Mouse (Mus musculus): ENCODE results near the gene Eif2b2. TPM values are rescaled to one million over a fixed set of nuclear protein-coding genes. Genes with fewer than 3 reads are reported as not detected.

The Eif2b2 gene
- 68.6 and 77.6 TPM in 2 replicates for polyA plus RNA-seq (2014; fragmentation: Nextera tagmentation; extraction: Ambion mirVana)

DNA sequence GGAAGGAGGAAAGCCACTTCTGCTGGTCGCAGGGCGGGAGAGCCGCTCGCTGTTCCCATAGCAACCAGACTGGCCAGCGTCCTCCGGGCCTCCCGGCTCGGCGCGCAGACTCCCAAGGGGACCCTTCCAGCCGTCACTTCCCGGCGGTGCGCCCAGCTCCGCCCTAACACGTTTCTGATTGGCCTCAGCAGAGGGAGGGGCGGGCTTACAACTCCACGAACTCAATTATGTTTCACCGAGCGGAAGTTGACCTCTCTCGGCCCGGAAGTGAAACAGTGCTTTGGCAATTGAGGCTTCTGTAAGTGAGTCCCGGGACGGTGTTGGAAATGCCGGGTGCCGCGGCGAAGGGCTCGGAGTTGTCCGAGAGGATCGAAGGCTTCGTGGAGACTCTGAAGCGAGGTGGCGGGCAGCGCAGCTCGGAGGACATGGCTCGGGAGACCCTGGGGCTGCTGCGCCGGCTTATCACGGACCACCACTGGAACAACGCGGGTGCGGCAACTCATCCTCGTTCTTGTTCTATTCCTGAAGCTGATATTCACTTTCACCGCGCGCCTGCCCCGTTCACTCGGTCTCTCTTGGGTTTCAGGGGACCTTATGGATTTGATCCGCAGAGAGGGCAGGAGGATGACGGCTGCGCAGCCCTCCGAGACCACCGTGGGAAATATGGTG, at the start of gene Eif2b2:
TSS of gene Eif2b2 (plus strand) at position 246 of the 669 bp plus-strand sequence.
- Histone ChIP-seq H3K36me3 (replicated peaks; ENCODE audit: control insufficient read depth, insufficient read depth) (peaks cover 29% of the 10 kb centered on the region), H3K4me3 (replicated peaks; ENCODE audit: low read length) (peak within 1 kb of the TSS; percentile 60), H3K27me3 (ENCODE audit: control insufficient read depth, insufficient read depth, low read length) (no peaks in the 10 kb centered on the region), H3K9ac (peak within 1 kb of the TSS; percentile 63), H3K9me3 (ENCODE audit: control insufficient read depth, low read length) (no peaks in the 10 kb centered on the region), H3K4me1 (replicated peaks; ENCODE audit: control insufficient read depth, insufficient read depth, low read length) (peaks cover 16% of the 10 kb centered on the region), H3K27ac (peak within 1 kb of the TSS; percentile 81), H3K4me2 (replicated peaks) (peak within 1 kb of the TSS; percentile 81)
- WGBS: under 1% methylated on average over 54 of the region's 54 CpGs
- ATAC-seq (ENCODE audit: low FRiP score) (peak; percentile 99), DNase-seq (ENCODE audit: low spot score) (peak; percentile 98)

DNA sequence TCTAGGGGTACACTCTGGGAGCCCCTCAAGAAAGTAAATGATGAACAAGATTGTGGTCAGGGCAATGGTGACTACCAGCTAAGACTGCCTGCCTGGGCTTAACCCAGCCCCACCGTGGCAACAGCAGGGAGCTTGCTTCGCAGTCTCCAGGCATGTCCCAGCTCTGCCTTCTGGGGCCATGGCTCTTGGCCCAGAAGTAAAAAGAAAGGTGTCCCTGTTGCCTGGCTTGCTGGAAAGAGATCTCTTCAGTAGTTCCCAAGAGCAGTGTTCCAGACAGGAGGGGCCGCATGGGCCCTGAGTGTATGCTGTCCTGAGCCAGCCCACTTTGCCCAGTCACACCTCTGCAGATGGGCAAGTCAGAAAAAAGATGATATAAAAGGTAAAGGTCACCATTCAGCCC, 49.4 kb upstream of the Eif2b2 start:
- no peak for DNase-seq (ENCODE audit: low spot score)
- 48% methylated on average over 3 of the region's 3 CpGs for WGBS
- no peaks in the 10 kb centered on the region for H3K27me3 ChIP-seq (ENCODE audit: control insufficient read depth, insufficient read depth, low read length)
- no peaks in the 10 kb centered on the region for H3K9me3 ChIP-seq (ENCODE audit: control insufficient read depth, low read length)
- no peaks in the 10 kb centered on the region; the same call in 1 of the 2 replicates for H3K4me1 ChIP-seq (replicated peaks; ENCODE audit: control insufficient read depth, insufficient read depth, low read length)
- H3K9ac ChIP-seq: no peak overlapping the region
- H3K27ac ChIP-seq: no peak overlapping the region
- H3K4me3 ChIP-seq (replicated peaks; ENCODE audit: low read length): no peak overlapping the region
- peak overlapping the region; percentile 44; the same call in 1 of the 2 replicates for H3K4me2 ChIP-seq (replicated peaks)
- no peaks in the 10 kb centered on the region for H3K36me3 ChIP-seq (replicated peaks; ENCODE audit: control insufficient read depth, insufficient read depth)
- peak; percentile 44; the same call in 1 of the 2 replicates for ATAC-seq (ENCODE audit: low FRiP score)

DNA sequence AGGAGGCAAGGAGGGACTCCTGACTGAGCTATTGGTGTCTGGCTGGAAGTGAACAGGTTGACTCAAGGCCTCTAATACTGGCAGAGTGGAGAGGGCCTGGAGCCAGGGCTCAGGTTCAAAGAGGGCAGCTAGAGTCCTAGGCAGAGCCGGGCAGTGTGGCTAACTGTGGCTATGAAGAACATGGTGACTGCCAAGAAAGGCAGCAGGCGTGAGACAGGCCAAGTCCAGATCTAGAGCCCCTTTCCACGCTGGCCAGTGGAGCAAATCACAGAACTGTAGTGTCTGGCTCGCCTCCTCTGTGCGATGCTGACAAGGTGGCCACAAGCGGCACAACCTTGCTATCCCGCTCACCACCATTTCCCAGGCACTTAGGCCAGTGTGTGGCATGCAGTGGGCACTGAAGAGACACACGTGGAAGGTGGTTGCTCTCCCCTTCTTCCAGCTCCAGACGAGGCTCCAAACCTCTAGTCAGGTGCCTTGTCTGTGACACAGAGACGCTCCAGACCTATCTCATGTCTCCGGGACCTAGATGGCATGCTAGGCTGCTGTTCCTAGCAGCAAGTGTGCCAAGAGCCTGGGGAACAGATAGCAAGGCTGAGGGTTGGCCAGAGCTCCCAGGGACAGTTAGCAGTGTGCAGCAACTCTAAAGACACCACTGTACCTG, 48.9 kb upstream of the Eif2b2 start:
- DNase-seq (ENCODE audit: low spot score): no peak
- H3K36me3 ChIP-seq (replicated peaks; ENCODE audit: control insufficient read depth, insufficient read depth): no peaks in the 10 kb centered on the region
- no peak overlapping the region for H3K27ac ChIP-seq
- H3K4me3 ChIP-seq (replicated peaks; ENCODE audit: low read length): no peak overlapping the region
- 86% methylated on average over 11 of the region's 11 CpGs for WGBS
- no peaks in the 10 kb centered on the region for H3K9me3 ChIP-seq (ENCODE audit: control insufficient read depth, low read length)
- H3K9ac ChIP-seq: no peak overlapping the region
- H3K4me2 ChIP-seq (replicated peaks): no peak overlapping the region
- H3K27me3 ChIP-seq (ENCODE audit: control insufficient read depth, insufficient read depth, low read length): no peaks in the 10 kb centered on the region
- H3K4me1 ChIP-seq (replicated peaks; ENCODE audit: control insufficient read depth, insufficient read depth, low read length): peaks cover 5% of the 10 kb centered on the region
- no peak for ATAC-seq (ENCODE audit: low FRiP score)

DNA sequence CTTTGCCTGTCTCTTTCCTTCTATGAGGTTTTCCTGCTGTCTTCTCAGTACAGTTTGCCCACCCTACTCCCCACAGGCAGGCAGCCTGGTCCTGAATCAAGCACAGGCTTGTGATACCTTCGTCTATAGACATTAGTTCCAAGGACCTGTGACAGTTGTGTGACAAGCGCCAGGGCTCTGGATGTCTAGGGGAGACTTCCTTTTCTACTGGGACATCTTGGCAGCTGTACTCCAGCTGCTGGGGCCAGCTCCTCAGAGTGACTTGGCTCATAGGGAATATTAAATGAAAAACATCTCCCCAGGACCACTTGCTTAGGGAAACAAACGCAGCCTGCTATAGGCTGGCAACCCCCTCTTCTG, 48.4 kb upstream of the Eif2b2 start:
- H3K4me1 ChIP-seq (replicated peaks; ENCODE audit: control insufficient read depth, insufficient read depth, low read length): peaks cover 10% of the 10 kb centered on the region
- H3K27ac ChIP-seq: no peak overlapping the region
- H3K4me3 ChIP-seq (replicated peaks; ENCODE audit: low read length): no peak overlapping the region
- no peak overlapping the region for H3K9ac ChIP-seq
- H3K36me3 ChIP-seq (replicated peaks; ENCODE audit: control insufficient read depth, insufficient read depth): no peaks in the 10 kb centered on the region
- no peak for DNase-seq (ENCODE audit: low spot score)
- no peak for ATAC-seq (ENCODE audit: low FRiP score)
- no peaks in the 10 kb centered on the region for H3K27me3 ChIP-seq (ENCODE audit: control insufficient read depth, insufficient read depth, low read length)
- H3K4me2 ChIP-seq (replicated peaks): no peak overlapping the region
- 78% methylated on average over 3 of the region's 3 CpGs for WGBS
- H3K9me3 ChIP-seq (ENCODE audit: control insufficient read depth, low read length): no peaks in the 10 kb centered on the region

DNA sequence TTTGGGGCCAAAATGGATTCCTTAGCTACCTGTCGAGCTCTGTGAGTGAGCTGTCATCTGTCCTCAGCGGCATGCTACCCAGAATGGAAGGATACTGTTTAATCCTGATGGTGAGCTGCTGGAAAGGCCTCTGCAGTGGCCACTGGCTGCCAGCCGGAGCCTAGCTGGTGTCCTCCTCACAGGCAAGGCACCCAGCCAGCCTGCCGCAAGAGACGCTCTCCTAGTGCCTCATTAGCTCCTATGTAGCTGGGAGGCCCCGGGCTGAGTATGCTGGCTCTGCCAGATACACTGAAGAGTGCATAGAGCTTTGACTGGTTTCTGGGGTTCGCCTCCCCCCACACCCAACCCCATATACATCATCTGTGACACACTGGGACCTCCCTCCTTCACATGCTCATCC, 45.3 kb upstream of the Eif2b2 start:
- no peaks in the 10 kb centered on the region for H3K36me3 ChIP-seq (replicated peaks; ENCODE audit: control insufficient read depth, insufficient read depth)
- H3K27me3 ChIP-seq (ENCODE audit: control insufficient read depth, insufficient read depth, low read length): peaks cover 10% of the 10 kb centered on the region
- ATAC-seq (ENCODE audit: low FRiP score): no peak
- 0 out of 2 replicates have a peak overlapping the region, but pooled peaks have one; percentile 4 for H3K4me2 ChIP-seq (replicated peaks)
- H3K9me3 ChIP-seq (ENCODE audit: control insufficient read depth, low read length): no peaks in the 10 kb centered on the region
- peaks cover 27% of the 10 kb centered on the region for H3K4me1 ChIP-seq (replicated peaks; ENCODE audit: control insufficient read depth, insufficient read depth, low read length)
- no peak overlapping the region for H3K4me3 ChIP-seq (replicated peaks; ENCODE audit: low read length)
- H3K9ac ChIP-seq: no peak overlapping the region
- WGBS: 64% methylated on average over 7 of the region's 7 CpGs
- no peak for DNase-seq (ENCODE audit: low spot score)
- no peak overlapping the region for H3K27ac ChIP-seq

DNA sequence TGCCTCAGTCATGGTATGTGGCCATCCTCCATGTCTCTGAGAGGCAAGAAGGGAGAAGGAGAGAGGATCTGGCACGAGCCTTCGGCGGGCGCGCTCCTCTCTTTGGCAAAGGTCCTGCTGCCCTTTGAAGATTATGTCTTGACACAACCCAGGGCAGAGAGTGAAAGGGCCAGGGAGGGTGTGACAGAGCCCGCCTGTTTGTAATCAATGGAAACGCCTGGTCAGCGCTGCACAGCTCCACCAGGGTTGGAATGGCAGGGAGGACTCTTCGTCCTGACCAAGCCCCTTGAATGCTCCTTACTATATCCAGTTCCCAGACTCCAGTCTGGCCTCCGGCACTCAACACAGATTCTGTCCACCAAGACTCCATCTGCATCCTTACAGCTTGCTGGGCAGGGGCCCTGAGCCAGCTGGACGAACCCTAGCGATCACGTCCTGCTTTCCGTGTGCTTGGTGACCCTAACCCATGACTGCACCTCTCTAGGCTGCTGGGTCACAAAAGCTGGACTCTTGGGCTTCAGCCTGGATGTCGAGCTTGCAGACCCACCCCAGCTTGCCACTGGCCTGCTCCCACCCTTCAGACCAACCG, 44.1 kb upstream of the Eif2b2 start:
- ATAC-seq (ENCODE audit: low FRiP score) (no peak), DNase-seq (ENCODE audit: low spot score) (no peak)
- WGBS: 50% methylated on average over 16 of the region's 16 CpGs

DNA sequence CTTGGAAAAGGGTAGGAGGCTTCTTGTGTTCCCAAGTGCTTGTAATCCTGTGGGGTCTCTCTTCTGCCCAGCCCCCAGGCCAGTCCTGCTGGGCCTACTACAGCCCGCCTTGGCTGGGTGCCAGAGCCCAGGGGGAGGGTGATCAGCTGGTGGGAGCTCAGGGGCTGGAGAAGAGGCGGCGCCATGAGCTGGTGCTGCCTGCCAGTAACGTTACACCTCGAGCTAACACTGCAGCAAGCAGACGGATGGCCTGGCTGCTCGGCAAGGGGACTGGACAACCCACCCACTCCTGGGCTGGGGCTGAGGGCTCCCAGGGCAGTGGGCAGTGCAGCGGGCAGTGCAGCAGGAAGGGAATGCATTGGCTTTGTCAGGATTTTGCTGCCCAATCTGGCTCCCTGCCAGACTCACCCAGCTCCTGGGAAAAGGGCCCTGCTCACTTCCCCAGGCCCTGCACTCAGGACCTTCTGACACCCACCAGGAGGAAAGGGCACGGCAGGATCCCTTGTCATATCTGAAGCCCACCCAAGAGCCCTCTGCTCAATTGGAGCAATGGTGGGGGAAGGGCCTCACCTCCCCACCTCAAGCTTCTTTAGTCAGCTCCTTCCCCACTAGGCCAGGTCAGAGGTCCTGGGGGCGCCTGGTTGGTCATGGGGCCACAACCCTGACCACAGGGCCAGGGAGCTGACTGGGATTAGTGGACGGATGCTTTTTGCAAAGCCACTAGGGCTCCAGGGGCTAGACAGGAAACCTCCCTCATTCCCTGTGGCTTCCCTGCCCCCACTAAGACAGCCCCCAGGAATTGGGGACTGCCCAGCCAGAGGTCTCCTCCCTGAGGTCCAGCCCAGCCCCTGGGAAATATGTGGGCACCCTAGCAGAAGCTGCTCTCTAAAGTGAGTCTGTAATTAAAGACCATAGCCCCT, 43.1 kb upstream of the Eif2b2 start:
- H3K9ac ChIP-seq: 0 out of 2 replicates have a peak overlapping the region, but pooled peaks have one; percentile 25

More for the DNA sequence above, 44.1 kb upstream of the Eif2b2 start:
- H3K4me3 ChIP-seq (replicated peaks; ENCODE audit: low read length): peak overlapping the region; percentile 19; the same call in 1 of the 2 replicates
- H3K9ac ChIP-seq: peak overlapping the region; percentile 29; the same call in 1 of the 2 replicates
- peak overlapping the region; percentile 14; the same call in 1 of the 2 replicates for H3K27ac ChIP-seq
- no peaks in the 10 kb centered on the region for H3K9me3 ChIP-seq (ENCODE audit: control insufficient read depth, low read length)
- peaks cover 10% of the 10 kb centered on the region for H3K27me3 ChIP-seq (ENCODE audit: control insufficient read depth, insufficient read depth, low read length)
- peak overlapping the region; percentile 53 for H3K4me2 ChIP-seq (replicated peaks)
- no peaks in the 10 kb centered on the region for H3K36me3 ChIP-seq (replicated peaks; ENCODE audit: control insufficient read depth, insufficient read depth)
- H3K4me1 ChIP-seq (replicated peaks; ENCODE audit: control insufficient read depth, insufficient read depth, low read length): peaks cover 27% of the 10 kb centered on the region

DNA sequence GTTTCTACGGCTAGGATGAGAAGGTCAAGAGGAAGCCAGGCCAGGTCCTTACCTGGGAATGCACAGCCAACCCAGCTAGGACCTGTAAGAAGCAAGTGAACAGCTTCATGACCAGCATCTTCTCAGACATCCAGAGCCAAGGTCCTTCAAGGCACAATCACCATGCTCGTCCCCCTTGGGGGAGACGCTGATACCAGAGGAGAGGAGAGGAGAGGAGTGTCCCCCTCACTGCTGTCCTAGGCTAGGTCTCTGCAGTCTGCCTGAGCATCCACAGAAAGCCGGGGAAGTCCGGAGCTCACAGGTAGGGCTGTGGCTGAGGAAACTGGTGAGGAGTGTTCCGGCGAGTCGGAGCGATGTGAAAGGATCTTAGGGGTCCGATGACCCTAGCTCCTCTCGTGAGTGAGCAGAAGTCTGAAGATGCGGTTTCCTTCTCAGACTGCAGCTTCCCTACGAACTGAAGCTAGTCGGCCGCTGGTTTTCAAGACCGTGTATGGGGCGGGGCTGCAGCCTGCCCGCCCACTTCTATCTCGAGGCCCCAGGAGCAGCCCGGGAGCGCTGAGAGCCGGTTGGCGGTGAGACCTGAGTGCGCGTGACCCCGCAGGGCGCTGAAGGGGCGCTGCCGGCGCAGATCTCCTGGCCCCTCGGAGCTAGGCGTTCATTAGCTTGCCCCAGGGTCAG, 42.3 kb upstream of the Eif2b2 start:
- WGBS: 4% methylated on average over 32 of the region's 32 CpGs
- no peak for DNase-seq (ENCODE audit: low spot score)
- no peak for ATAC-seq (ENCODE audit: low FRiP score)
- Histone ChIP-seq H3K9ac (peak overlapping the region; percentile 34; the same call in 1 of the 2 replicates), H3K4me3 (replicated peaks; ENCODE audit: low read length) (peak overlapping the region; percentile 19), H3K4me1 (replicated peaks; ENCODE audit: control insufficient read depth, insufficient read depth, low read length) (peaks cover 30% of the 10 kb centered on the region), H3K27ac (no peak overlapping the region), H3K9me3 (ENCODE audit: control insufficient read depth, low read length) (no peaks in the 10 kb centered on the region), H3K27me3 (ENCODE audit: control insufficient read depth, insufficient read depth, low read length) (peaks cover 10% of the 10 kb centered on the region), H3K36me3 (replicated peaks; ENCODE audit: control insufficient read depth, insufficient read depth) (no peaks in the 10 kb centered on the region), H3K4me2 (replicated peaks) (peak overlapping the region; percentile 53)

More for the DNA sequence above, 43.1 kb upstream of the Eif2b2 start:
- H3K27me3 ChIP-seq (ENCODE audit: control insufficient read depth, insufficient read depth, low read length): peaks cover 10% of the 10 kb centered on the region
- ATAC-seq (ENCODE audit: low FRiP score) (peak; percentile 79), DNase-seq (ENCODE audit: low spot score) (peak; percentile 68)
- H3K4me3 ChIP-seq (replicated peaks; ENCODE audit: low read length): peak overlapping the region; percentile 19
- no peaks in the 10 kb centered on the region for H3K36me3 ChIP-seq (replicated peaks; ENCODE audit: control insufficient read depth, insufficient read depth)
- H3K4me1 ChIP-seq (replicated peaks; ENCODE audit: control insufficient read depth, insufficient read depth, low read length): peaks cover 27% of the 10 kb centered on the region
- H3K27ac ChIP-seq: peak overlapping the region; percentile 14; the same call in 1 of the 2 replicates
- no peaks in the 10 kb centered on the region for H3K9me3 ChIP-seq (ENCODE audit: control insufficient read depth, low read length)
- peak overlapping the region; percentile 53 for H3K4me2 ChIP-seq (replicated peaks)
- 14% methylated on average over 11 of the region's 11 CpGs for WGBS

Measured in hindbrain, embryonic 14.5 days (tissue).